Mouse (Mus musculus): ENCODE data around the gene Itpr2. TPM values are rescaled to one million over a fixed set of nuclear protein-coding genes. Genes with fewer than 3 reads are reported as not detected.

Itpr2 gene
- polyA plus RNA-seq, 1 experiment, result 10.5 TPM

DNA sequence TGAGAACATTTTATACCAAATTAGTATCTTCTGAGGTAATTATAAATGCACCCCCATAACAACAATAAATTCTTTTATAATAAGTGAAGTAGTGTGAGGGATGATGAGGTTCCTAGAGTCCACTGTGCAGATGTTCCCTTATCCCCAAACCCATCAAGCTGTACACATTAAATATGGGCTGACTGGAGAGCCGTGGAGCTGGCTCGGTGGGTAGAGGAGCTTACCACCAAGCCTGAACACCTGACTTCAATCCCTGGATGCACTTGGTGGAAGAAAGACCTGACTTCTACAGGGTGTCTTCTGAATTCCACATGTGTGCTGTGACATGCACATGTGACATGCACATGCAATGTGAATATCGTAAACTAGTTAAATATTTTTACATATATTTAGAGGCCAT, 260.7 kb downstream of the Itpr2 start:
- Histone ChIP-seq H3K27me3 (ENCODE audit: control insufficient read depth, insufficient read depth, low read length) (no peaks in the 10 kb centered on the region), H3K27ac (ENCODE audit: insufficient read depth, low read depth, low read length) (no peak overlapping the region), H3K4me1 (ENCODE audit: control insufficient read depth, insufficient read depth, insufficient read length, low read length) (no peaks in the 10 kb centered on the region), H3K36me3 (ENCODE audit: control insufficient read depth, insufficient read depth, low read length) (peaks cover 8% of the 10 kb centered on the region; the same call in 1 of the 2 replicates), H3K4me3 (ENCODE audit: low read depth, low read length) (no peak overlapping the region)
- WGBS, result 91% methylated on average over 3 of the region's 3 CpGs
- TF ChIP-seq POLR2A (IDR thresholded peaks at IDR 0.05; ENCODE audit: low read depth, low read length), result no peak
- TF ChIP-seq CTCF (IDR thresholded peaks at IDR 0.05; ENCODE audit: extremely low read depth, insufficient read length, insufficient replicate concordance, low read depth, low read length), result no peak

DNA sequence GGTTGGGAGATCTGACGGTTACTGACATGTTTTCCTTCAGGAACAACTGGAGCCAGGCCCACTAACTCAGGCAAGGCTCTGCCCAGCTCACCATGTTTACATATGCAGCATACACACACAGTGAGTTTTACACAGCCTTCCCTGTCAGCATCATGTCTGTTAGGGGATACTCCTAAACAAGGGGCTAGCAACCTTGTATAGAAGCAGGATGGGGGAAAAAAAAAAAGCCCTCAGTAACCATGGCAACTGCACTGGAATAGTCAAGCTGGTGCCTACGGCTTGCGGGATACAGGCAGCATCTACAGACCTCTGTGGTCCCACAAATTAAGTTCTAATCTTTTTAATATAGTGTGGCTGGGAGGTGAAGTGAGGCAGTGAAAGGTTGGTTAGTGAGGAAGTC, 266.9 kb downstream of the Itpr2 start:
- Histone ChIP-seq H3K4me3 (ENCODE audit: low read depth, low read length) (no peak overlapping the region), H3K4me1 (ENCODE audit: control insufficient read depth, insufficient read depth, insufficient read length, low read length) (no peaks in the 10 kb centered on the region), H3K27me3 (ENCODE audit: control insufficient read depth, insufficient read depth, low read length) (no peaks in the 10 kb centered on the region), H3K36me3 (ENCODE audit: control insufficient read depth, insufficient read depth, low read length) (peaks cover 8% of the 10 kb centered on the region; the same call in 1 of the 2 replicates), H3K27ac (ENCODE audit: insufficient read depth, low read depth, low read length) (no peak overlapping the region)
- TF ChIP-seq CTCF (IDR thresholded peaks at IDR 0.05; ENCODE audit: extremely low read depth, insufficient read length, insufficient replicate concordance, low read depth, low read length), result no peak
- TF ChIP-seq POLR2A (IDR thresholded peaks at IDR 0.05; ENCODE audit: low read depth, low read length), result no peak
- 80% methylated on average over 3 of the region's 3 CpGs for WGBS

DNA sequence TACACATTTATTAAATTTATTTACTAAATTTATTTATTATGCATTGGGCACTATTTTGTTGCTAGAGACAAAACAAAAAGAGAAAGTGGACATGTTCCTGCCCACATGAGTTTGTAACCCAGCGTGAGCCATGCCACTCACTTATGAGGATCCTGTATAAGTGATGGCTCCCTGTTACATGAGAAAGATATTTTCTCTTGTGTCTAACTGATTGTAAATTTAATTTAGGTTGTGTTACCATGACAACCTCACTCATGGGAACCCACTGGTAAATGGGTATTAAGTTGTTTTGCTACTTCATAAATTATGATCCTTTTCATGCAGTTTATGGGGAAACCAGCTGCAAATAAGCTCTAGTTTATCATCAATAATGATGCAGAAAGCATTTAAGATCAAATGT, 267.6 kb downstream of the Itpr2 start:
- H3K4me1 ChIP-seq (ENCODE audit: control insufficient read depth, insufficient read depth, insufficient read length, low read length), result no peaks in the 10 kb centered on the region
- H3K27me3 ChIP-seq (ENCODE audit: control insufficient read depth, insufficient read depth, low read length), result no peaks in the 10 kb centered on the region
- no peak overlapping the region for H3K4me3 ChIP-seq (ENCODE audit: low read depth, low read length)
- no peak overlapping the region for H3K27ac ChIP-seq (ENCODE audit: insufficient read depth, low read depth, low read length)
- TF ChIP-seq CTCF (IDR thresholded peaks at IDR 0.05; ENCODE audit: extremely low read depth, insufficient read length, insufficient replicate concordance, low read depth, low read length), result no peak
- TF ChIP-seq POLR2A (IDR thresholded peaks at IDR 0.05; ENCODE audit: low read depth, low read length), result no peak
- H3K36me3 ChIP-seq (ENCODE audit: control insufficient read depth, insufficient read depth, low read length), result peaks cover 6% of the 10 kb centered on the region; the same call in 1 of the 2 replicates
- 92% methylated on average over 1 of the region's 1 CpGs for WGBS

DNA sequence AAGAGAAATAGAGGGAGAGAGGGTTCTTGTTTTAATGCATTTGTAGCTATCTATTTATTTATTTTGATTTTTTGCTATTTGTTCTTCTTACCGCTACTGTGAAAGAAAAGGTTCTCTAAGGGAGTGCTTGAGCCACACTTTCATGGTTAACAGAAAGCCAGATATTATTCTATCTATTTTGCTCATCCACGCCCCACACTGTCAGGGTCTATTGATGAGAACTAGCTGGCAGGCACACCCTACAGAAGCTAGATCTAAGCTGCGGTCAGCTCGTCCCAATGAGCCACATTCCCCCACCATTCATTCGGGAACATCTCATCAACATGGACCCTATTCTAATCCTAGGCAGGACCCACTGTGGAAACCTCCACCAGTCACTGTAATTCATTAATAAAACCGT, 271.1 kb downstream of the Itpr2 start:
- TF ChIP-seq POLR2A (IDR thresholded peaks at IDR 0.05; ENCODE audit: low read depth, low read length), result no peak
- TF ChIP-seq CTCF (IDR thresholded peaks at IDR 0.05; ENCODE audit: extremely low read depth, insufficient read length, insufficient replicate concordance, low read depth, low read length), result no peak
- Histone ChIP-seq H3K4me1 (ENCODE audit: control insufficient read depth, insufficient read depth, insufficient read length, low read length) (no peaks in the 10 kb centered on the region), H3K36me3 (ENCODE audit: control insufficient read depth, insufficient read depth, low read length) (peaks cover 1% of the 10 kb centered on the region; the same call in 1 of the 2 replicates), H3K27ac (ENCODE audit: insufficient read depth, low read depth, low read length) (no peak overlapping the region), H3K4me3 (ENCODE audit: low read depth, low read length) (no peak overlapping the region), H3K27me3 (ENCODE audit: control insufficient read depth, insufficient read depth, low read length) (no peaks in the 10 kb centered on the region)
- 91% methylated on average over 6 of the region's 6 CpGs for WGBS

DNA sequence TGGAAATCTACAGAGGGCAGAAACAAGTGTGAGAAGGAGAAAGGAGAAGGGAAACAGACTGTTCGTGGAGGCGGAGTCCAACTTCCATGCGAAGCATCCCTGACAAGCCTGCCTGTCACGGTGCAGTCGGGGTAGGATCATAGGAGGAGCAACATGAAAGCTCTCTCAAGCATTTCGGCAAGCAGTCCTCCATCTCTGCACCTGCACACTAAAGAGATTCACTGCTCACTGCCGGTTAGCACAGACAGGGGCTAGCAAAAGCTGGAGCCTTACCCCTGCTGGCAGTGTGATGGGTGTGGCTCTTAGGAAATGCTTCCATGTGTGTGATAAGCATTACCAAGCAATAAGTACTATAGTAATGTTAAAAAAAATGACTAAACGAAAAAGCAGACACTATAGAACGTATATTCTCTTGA, 271.6 kb downstream of the Itpr2 start:
- WGBS, result 72% methylated on average over 9 of the region's 9 CpGs
- TF ChIP-seq CTCF (IDR thresholded peaks at IDR 0.05; ENCODE audit: extremely low read depth, insufficient read length, insufficient replicate concordance, low read depth, low read length) (no peak), POLR2A (IDR thresholded peaks at IDR 0.05; ENCODE audit: low read depth, low read length) (no peak)
- H3K27ac ChIP-seq (ENCODE audit: insufficient read depth, low read depth, low read length), result no peak overlapping the region
- no peak overlapping the region for H3K4me3 ChIP-seq (ENCODE audit: low read depth, low read length)
- peaks cover 1% of the 10 kb centered on the region; the same call in 1 of the 2 replicates for H3K36me3 ChIP-seq (ENCODE audit: control insufficient read depth, insufficient read depth, low read length)
- no peaks in the 10 kb centered on the region for H3K4me1 ChIP-seq (ENCODE audit: control insufficient read depth, insufficient read depth, insufficient read length, low read length)
- no peaks in the 10 kb centered on the region for H3K27me3 ChIP-seq (ENCODE audit: control insufficient read depth, insufficient read depth, low read length)

DNA sequence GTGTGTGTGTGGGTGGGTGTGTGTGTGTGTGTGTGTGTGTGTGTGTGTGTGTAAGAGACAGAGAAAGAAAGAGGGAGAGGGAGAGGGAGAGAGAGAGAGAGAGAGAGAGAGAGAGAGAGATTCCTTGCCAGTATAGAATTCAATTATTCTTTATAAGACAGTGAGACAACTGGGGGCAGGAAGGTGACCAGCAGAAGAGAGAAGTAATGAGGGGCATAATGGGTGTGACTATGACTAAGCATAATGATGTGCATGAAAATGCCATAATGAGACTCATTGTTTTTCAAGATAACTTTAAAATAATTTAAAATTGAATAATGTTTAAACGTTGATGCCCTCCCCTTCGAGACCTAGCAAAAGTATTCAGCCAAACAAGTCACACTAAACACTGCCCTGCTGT, 272.1 kb downstream of the Itpr2 start:
- H3K36me3 ChIP-seq (ENCODE audit: control insufficient read depth, insufficient read depth, low read length), result peaks cover 1% of the 10 kb centered on the region; the same call in 1 of the 2 replicates
- WGBS, result 72% methylated on average over 2 of the region's 2 CpGs
- no peaks in the 10 kb centered on the region for H3K27me3 ChIP-seq (ENCODE audit: control insufficient read depth, insufficient read depth, low read length)
- H3K4me1 ChIP-seq (ENCODE audit: control insufficient read depth, insufficient read depth, insufficient read length, low read length), result no peaks in the 10 kb centered on the region
- no peak overlapping the region for H3K27ac ChIP-seq (ENCODE audit: insufficient read depth, low read depth, low read length)
- H3K4me3 ChIP-seq (ENCODE audit: low read depth, low read length), result no peak overlapping the region
- TF ChIP-seq POLR2A (IDR thresholded peaks at IDR 0.05; ENCODE audit: low read depth, low read length) (no peak), CTCF (IDR thresholded peaks at IDR 0.05; ENCODE audit: extremely low read depth, insufficient read length, insufficient replicate concordance, low read depth, low read length) (no peak)

DNA sequence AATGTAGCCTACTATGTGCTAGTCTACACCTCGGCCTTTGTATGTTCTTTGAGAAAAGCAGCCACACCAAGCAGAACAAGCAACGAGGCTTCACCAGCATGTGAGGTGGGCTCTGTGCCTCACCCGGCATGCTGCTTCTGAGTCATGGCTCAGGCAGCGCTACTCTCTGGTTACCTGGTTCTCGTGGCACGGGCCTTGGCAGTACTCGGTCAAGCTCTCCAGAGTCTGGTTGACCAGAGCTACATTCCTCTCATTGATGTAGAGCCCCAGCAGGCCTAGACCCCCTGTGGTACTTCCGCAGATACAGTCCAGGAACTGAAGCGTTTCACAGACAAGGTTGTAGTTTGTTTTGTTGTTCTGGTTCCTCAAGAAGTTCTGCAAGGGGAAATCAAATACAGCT, 272.5 kb downstream of the Itpr2 start:
- TF ChIP-seq POLR2A (IDR thresholded peaks at IDR 0.05; ENCODE audit: low read depth, low read length) (no peak), CTCF (IDR thresholded peaks at IDR 0.05; ENCODE audit: extremely low read depth, insufficient read length, insufficient replicate concordance, low read depth, low read length) (no peak)
- H3K4me1 ChIP-seq (ENCODE audit: control insufficient read depth, insufficient read depth, insufficient read length, low read length), result no peaks in the 10 kb centered on the region
- H3K27me3 ChIP-seq (ENCODE audit: control insufficient read depth, insufficient read depth, low read length), result no peaks in the 10 kb centered on the region
- no peak overlapping the region for H3K27ac ChIP-seq (ENCODE audit: insufficient read depth, low read depth, low read length)
- 86% methylated on average over 9 of the region's 9 CpGs for WGBS
- H3K4me3 ChIP-seq (ENCODE audit: low read depth, low read length), result no peak overlapping the region
- H3K36me3 ChIP-seq (ENCODE audit: control insufficient read depth, insufficient read depth, low read length), result peaks cover 1% of the 10 kb centered on the region; the same call in 1 of the 2 replicates
